Mouse (Mus musculus): Measurements from ENCODE around the gene Ttll2. TPM values are rescaled to one million over a fixed set of nuclear protein-coding genes. Genes with fewer than 3 reads are reported as not detected.
A peak's percentile ranks its signal among the peaks of the same experiment; 100 is the strongest.
"Not testable (repeated sequence)": the region's sequence is repeated elsewhere in the genome, so short reads cannot be mapped to it uniquely, and the experiment has no call there.

Ttll2 gene
- polyA plus RNA-seq (2015; fragmentation: Nextera tagmentation; extraction: Ambion mirVana) = not detected in 2 replicates

DNA sequence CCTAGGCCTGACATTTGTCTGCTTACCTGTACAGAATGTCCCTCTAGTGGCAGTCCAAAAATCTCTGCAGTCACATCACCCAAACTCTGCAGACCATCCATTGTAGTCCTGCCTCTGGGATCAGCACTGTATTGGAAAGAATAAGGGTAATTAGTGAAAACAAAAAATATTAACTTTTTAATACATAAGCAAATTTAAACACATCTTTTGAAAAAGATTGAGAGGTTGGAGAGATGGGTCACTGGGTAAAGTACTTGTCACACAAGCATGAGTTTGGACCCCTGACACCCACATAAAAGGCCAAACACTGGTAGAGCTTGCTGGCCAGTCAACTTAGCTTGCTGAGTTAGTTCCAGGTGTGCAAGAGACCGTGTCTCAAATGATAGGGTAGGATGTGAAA, at the start of gene Ttll2:
Gene Ttll2 (minus strand): TSS at position 101 of the 400 bp plus-strand sequence.
- H3K27me3 ChIP-seq; ATAC-seq (ENCODE audit: low FRiP score, low read depth): not testable (repeated sequence)
- WGBS = 79% methylated on average over 1 of the region's 1 CpGs

GRCm38 (mm10) chr17:7399770-7400169, 47.3 kb upstream of the Ttll2 start:
- H3K27me3 ChIP-seq; H3K9ac ChIP-seq; H3K4me3 ChIP-seq; H3K4me2 ChIP-seq; H3K4me1 ChIP-seq (replicated peaks); H3K36me3 ChIP-seq; H3K9me3 ChIP-seq; H3K27ac ChIP-seq (replicated peaks); ATAC-seq (ENCODE audit: low FRiP score, low read depth): not testable (repeated sequence)
- WGBS = 69% methylated on average over 6 of the region's 6 CpGs

More for the DNA sequence above, at the start of gene Ttll2:
- not testable (repeated sequence) for H3K36me3 ChIP-seq; H3K4me3 ChIP-seq; H3K9me3 ChIP-seq; H3K27ac ChIP-seq (replicated peaks); H3K4me1 ChIP-seq (replicated peaks); H3K9ac ChIP-seq; H3K4me2 ChIP-seq

DNA sequence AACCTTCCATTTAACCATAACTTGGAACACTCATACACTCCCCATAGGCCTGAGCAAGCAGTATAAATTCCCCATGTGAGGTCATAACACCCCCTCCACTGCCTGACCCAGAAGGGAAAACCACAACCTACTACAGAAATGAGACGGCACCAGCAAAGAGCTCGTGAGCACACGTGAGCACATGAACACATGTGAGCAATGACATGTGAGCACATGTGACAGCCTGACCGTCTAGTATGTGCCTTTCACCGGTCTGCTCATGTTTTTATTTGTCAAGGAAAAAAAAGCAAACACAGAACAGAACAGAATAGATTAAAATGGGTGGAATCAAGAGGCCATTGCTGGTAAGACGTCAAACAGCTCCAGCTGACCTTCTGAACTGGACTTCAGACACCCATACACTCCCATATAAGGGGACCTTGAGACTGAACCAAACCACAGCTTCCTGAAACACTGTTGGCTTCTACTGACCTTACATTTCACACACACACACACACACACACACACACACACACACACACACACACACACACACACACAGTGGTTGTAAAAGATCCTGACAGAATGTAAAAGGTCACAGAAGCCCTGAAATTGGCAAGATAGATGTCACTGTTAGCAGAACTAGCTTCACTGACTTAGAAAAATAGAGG, 45.8 kb upstream of the Ttll2 start:
- 89% methylated on average over 6 of the region's 6 CpGs for WGBS
- not testable (repeated sequence) for ATAC-seq (ENCODE audit: low FRiP score, low read depth); H3K4me1 ChIP-seq (replicated peaks); H3K27ac ChIP-seq (replicated peaks); H3K27me3 ChIP-seq; H3K4me3 ChIP-seq; H3K9me3 ChIP-seq; H3K9ac ChIP-seq; H3K36me3 ChIP-seq; H3K4me2 ChIP-seq

DNA sequence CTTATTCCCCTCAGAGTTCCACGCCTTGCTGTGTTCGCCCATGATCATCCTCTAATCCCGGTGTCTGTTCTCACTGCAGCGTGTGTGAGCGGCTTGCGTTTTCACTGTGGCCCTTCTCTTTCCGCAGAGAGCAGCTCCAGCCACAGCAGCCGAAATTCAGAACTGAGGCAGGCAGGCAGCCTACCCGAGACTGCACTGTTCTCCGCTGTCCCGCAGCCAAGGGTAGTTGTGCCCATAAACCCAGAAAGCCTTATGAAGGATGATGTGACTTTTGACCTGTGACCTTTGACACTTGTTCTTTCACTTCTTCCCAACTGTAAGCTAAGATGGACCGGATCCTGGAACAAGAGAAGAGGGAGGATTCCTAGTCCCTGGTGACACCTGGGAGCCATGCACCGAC, 44.6 kb upstream of the Ttll2 start:
- not testable (repeated sequence) for H3K4me3 ChIP-seq; H3K27ac ChIP-seq (replicated peaks); H3K9me3 ChIP-seq; H3K27me3 ChIP-seq; ATAC-seq (ENCODE audit: low FRiP score, low read depth); H3K36me3 ChIP-seq; H3K9ac ChIP-seq; H3K4me1 ChIP-seq (replicated peaks); H3K4me2 ChIP-seq
- 88% methylated on average over 13 of the region's 13 CpGs for WGBS

DNA sequence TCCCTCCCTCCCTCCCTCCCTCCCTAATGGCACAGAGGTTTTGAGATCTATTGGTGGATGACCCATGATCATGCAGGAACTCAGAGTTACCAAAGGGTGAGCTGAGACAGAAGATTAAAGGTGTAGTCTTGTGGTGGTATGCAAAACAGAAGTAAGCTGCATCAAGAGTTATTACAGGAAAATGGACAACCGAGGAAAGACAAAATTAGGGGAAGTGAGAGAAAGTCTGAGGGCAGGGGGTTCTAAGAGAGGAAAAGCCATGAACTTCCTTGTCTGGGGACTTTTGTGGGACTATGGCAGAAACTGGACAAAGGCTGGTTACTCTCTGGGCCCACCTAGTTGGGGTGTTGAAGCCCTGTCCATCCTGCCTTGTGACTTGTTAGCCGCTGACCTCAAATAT, 43.8 kb upstream of the Ttll2 start:
- H3K27me3 ChIP-seq; H3K4me2 ChIP-seq; H3K4me3 ChIP-seq; H3K4me1 ChIP-seq (replicated peaks); H3K9ac ChIP-seq; H3K9me3 ChIP-seq; H3K27ac ChIP-seq (replicated peaks); H3K36me3 ChIP-seq; ATAC-seq (ENCODE audit: low FRiP score, low read depth): not testable (repeated sequence)
- whole genome bisulfite sequencing = no CpG with 5 or more reads among the region's 2 CpGs

GRCm38 (mm10) chr17:7395671-7396070, 43.2 kb upstream of the Ttll2 start:
- H3K9ac ChIP-seq; H3K27ac ChIP-seq (replicated peaks); H3K27me3 ChIP-seq; H3K4me3 ChIP-seq; H3K36me3 ChIP-seq; H3K4me2 ChIP-seq; H3K9me3 ChIP-seq; H3K4me1 ChIP-seq (replicated peaks); ATAC-seq (ENCODE audit: low FRiP score, low read depth): not testable (repeated sequence)
- WGBS = 93% methylated on average over 8 of the region's 8 CpGs

GRCm38 (mm10) chr17:7395116-7395515, 42.6 kb upstream of the Ttll2 start:
- not testable (repeated sequence) for H3K27me3 ChIP-seq; H3K9ac ChIP-seq; H3K36me3 ChIP-seq; H3K9me3 ChIP-seq; ATAC-seq (ENCODE audit: low FRiP score, low read depth); H3K27ac ChIP-seq (replicated peaks); H3K4me1 ChIP-seq (replicated peaks); H3K4me3 ChIP-seq; H3K4me2 ChIP-seq
- WGBS = 89% methylated on average over 7 of the region's 7 CpGs

DNA sequence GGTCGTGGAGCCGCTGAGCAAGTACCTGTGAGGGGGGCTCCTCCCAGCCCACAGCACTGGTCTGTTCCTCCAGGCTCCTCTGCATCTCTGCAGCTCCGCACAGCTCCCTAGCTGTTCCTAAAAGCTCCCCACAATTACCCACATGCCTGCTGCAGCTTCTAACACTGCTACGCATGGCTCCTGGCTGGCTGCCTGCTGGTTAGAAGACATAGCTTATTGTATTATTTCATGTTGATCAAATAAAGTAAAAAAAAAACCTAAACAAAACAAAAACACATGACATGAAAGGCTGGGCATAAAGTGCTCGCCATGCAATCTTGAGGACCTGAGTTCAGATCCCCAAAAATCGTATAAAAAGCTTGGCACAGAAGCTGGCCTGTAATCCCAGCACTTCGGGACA, 37.4 kb upstream of the Ttll2 start:
- H3K36me3 ChIP-seq; H3K9ac ChIP-seq; H3K27me3 ChIP-seq; ATAC-seq (ENCODE audit: low FRiP score, low read depth); H3K4me2 ChIP-seq; H3K9me3 ChIP-seq; H3K4me1 ChIP-seq (replicated peaks); H3K4me3 ChIP-seq; H3K27ac ChIP-seq (replicated peaks): not testable (repeated sequence)
- WGBS = 53% methylated on average over 7 of the region's 7 CpGs

DNA sequence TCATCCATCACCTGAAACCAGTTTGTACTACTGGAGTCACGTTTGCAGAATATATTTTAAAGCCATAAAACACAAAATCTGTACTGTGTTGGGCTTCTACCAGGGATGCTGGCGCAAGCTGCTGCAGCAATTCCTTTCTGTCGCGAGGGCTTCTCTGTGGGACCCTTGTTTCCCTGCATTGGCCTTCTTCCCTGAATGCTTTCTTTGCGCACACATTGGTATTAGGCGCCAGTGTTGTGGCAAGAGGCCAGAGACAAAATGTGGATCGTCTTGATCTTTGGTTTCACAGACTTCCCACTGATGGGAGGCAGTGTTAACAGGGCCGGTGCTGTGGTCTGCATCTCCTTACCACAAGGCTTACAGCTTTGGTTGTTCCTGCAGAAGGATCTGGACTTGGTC, 36.5 kb upstream of the Ttll2 start:
- H3K4me2 ChIP-seq; H3K27ac ChIP-seq (replicated peaks); H3K4me3 ChIP-seq; H3K36me3 ChIP-seq; ATAC-seq (ENCODE audit: low FRiP score, low read depth); H3K9me3 ChIP-seq; H3K27me3 ChIP-seq; H3K4me1 ChIP-seq (replicated peaks); H3K9ac ChIP-seq: not testable (repeated sequence)
- 68% methylated on average over 8 of the region's 8 CpGs for WGBS

GRCm38 (mm10) chr17:7388341-7388957, 36.0 kb upstream of the Ttll2 start:
- H3K36me3 ChIP-seq; H3K9me3 ChIP-seq; H3K9ac ChIP-seq; H3K4me2 ChIP-seq; H3K4me3 ChIP-seq; H3K27me3 ChIP-seq; H3K4me1 ChIP-seq (replicated peaks); H3K27ac ChIP-seq (replicated peaks): not testable (repeated sequence)
- whole genome bisulfite sequencing = no CpG with 5 or more reads among the region's 2 CpGs
- peak; percentile 33; the same call in 1 of the 2 replicates for ATAC-seq (ENCODE audit: low FRiP score, low read depth)

GRCm38 (mm10) chr17:7386016-7386415, 33.5 kb upstream of the Ttll2 start:
- not testable (repeated sequence) for ATAC-seq (ENCODE audit: low FRiP score, low read depth); H3K27me3 ChIP-seq; H3K36me3 ChIP-seq; H3K4me3 ChIP-seq; H3K27ac ChIP-seq (replicated peaks); H3K4me1 ChIP-seq (replicated peaks); H3K9me3 ChIP-seq; H3K4me2 ChIP-seq; H3K9ac ChIP-seq
- 64% methylated on average over 8 of the region's 8 CpGs for WGBS

- not testable (repeated sequence) for H3K4me1 ChIP-seq (replicated peaks); ATAC-seq (ENCODE audit: low FRiP score, low read depth); H3K4me3 ChIP-seq; H3K9ac ChIP-seq; H3K4me2 ChIP-seq; H3K36me3 ChIP-seq; H3K27me3 ChIP-seq; H3K27ac ChIP-seq (replicated peaks); H3K9me3 ChIP-seq
- WGBS = 78% methylated on average over 3 of the region's 3 CpGs
These were observed 32.9 kb upstream of the Ttll2 start, which contains the start of gene Unc93a2 for GRCm38 (mm10) chr17:7385364-7385763. TSS of gene Unc93a2 (minus strand) at chr17:7385464.
